Mouse (Mus musculus) heart, postnatal 0 days (tissue): ENCODE results near the gene Dusp28. TPM values are rescaled to one million over a fixed set of nuclear protein-coding genes. Genes with fewer than 3 reads are reported as not detected.

ENCODE experiments used
- ATAC-seq: fragments of 200-750 bp; cut with Nextera tagmentation; 2 replicates; pipeline ENCODE4 v1.8.0; 2017; ENCODE audit warnings: low read depth, moderate number of reproducible peaks, moderate library complexity; ENCODE audit not compliant: insufficient read depth
- DNase-seq: peaks from one replicate; pipeline ENCODE4 v3.0.0-alpha.2; 2016; ENCODE audit warnings: low spot score
- H3K27ac ChIP-seq: fragments of 300-500 bp; sonication (generic); 2 replicates; pipeline ENCODE4 v1.5.1; 2014; ENCODE audit warnings: low read depth, mild to moderate bottlenecking
- H3K27me3 ChIP-seq: fragments of 300-500 bp; sonication (generic); 2 replicates; pipeline ENCODE4 v1.6.1; 2014; ENCODE audit warnings: low read length, mixed read lengths; ENCODE audit not compliant: control insufficient read depth, insufficient read depth
- H3K36me3 ChIP-seq: fragments of 300-500 bp; sonication (generic); replicated peaks from 2 replicates; pipeline ENCODE4 v1.6.1; 2014; ENCODE audit warnings: low read length, mixed read lengths; ENCODE audit not compliant: control insufficient read depth, insufficient read depth
- H3K4me1 ChIP-seq: fragments of 300-500 bp; sonication (generic); 2 replicates; pipeline ENCODE4 v1.6.1; 2014; ENCODE audit warnings: antibody characterized with exemption; ENCODE audit not compliant: control insufficient read depth, insufficient read depth
- H3K4me2 ChIP-seq: fragments of 300-500 bp; sonication (generic); 2 replicates; pipeline ENCODE4 v1.6.1; 2014; ENCODE audit warnings: low read depth, mild to moderate bottlenecking, low read length, moderate library complexity
- H3K4me3 ChIP-seq: fragments of 300-500 bp; sonication (generic); 2 replicates; pipeline ENCODE4 v1.5.1; 2014; ENCODE audit warnings: low read depth, low read length
- H3K9ac ChIP-seq: fragments of 300-500 bp; sonication (generic); replicated peaks from 2 replicates; pipeline ENCODE4 v1.6.1; 2014; ENCODE audit warnings: low read depth, low read length, mixed read lengths
- H3K9me3 ChIP-seq: fragments of 300-500 bp; sonication (generic); replicated peaks from 2 replicates; pipeline ENCODE4 v1.6.1; 2016; ENCODE audit warnings: low read length; ENCODE audit not compliant: control insufficient read depth
- CTCF ChIP-seq: IDR thresholded peaks from 2 replicates; pipeline ENCODE4 v1.5.1; 2016; ENCODE audit warnings: antibody characterized with exemption, control low read depth, low read depth
- EP300 ChIP-seq: IDR thresholded peaks from 2 replicates; pipeline ENCODE4 v1.6.1; 2016; ENCODE audit warnings: antibody characterized with exemption, low read depth
- WGBS: fragments of 180-500 bp; shearing (Covaris S2); extraction: QIAGEN DNeasy Blood & Tissue Kit; methylation state at CpG from one replicate; pipeline ENCODE4 v1.1.7; 2014; 5-methylcytosine and 5-hydroxymethylcytosine counted together
- polyA plus RNA-seq: library from polyadenylated mRNA; unstranded; fragments of >200 nt; fragmentation: Nextera tagmentation; extraction: Ambion mirVana; gene quantifications from 2 replicates; pipeline ENCODE4 v1.2.1, GENCODE M21; 2015
- total RNA-seq: library from RNA; depleted of rRNA; stranded (reverse); fragments of >200 nt; gene quantifications from 2 replicates; pipeline ENCODE4 v1.2.3, GENCODE M21; 2014; ENCODE audit warnings: low replicate concordance

Gene Dusp28
- total and polyA plus RNA-seq, 2 experiments from 2014 or later = 21.4 to 23.5 TPM

DNA sequence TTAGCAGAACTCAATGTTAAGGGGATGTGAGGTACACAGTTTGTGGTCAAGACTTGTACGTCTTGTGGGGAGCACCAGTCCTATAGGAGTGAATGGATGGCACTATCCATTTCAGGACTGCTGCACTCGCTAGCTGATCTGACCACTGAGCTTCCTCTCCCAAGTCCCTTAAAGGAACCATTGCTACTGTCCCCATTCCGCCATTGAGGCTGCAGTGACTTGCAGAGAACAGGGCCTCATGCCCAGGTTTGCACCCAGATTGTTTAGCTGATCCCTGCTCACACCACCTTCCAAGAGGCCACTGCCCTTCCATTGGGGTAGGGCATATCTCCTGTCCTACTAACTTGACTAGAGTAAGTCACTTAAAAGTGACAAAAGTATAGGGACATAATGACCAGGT is 1.9 kb downstream of the Dusp28 start:
- H3K27me3 ChIP-seq = no peaks in the 10 kb centered on the region
- peaks cover 26% of the 10 kb centered on the region for H3K4me1 ChIP-seq
- H3K9me3 ChIP-seq = no peaks in the 10 kb centered on the region
- TF ChIP-seq CTCF (no peak), EP300 (no peak)
- H3K9ac ChIP-seq = no peak overlapping the region
- H3K36me3 ChIP-seq = peaks cover 4% of the 10 kb centered on the region; the same call in 1 of the 2 replicates
- H3K4me3 ChIP-seq = no peak overlapping the region
- no peak for DNase-seq
- ATAC-seq = no peak
- no peak overlapping the region for H3K4me2 ChIP-seq
- WGBS = 91% methylated on average over 3 of the region's 3 CpGs
- no peak overlapping the region for H3K27ac ChIP-seq

DNA sequence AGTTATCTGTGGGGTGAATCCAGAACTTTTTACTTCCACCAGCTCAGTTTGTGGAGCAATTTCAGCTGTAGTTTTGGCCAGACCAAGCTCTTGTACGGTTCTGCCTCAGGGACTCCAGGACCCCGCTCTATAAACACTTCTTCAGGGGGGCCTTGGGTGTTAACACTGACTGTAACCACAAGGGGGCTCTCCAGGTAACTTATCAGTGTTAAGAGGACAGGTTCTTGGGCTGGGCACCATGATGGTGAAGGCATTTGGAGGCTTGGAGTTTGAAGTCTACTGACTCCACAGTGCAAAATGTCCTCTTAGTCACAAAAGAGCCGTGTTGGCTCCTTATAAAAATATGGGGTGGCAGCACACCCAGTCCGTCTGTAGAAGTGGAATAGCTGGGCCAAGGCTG is 2.3 kb downstream of the Dusp28 start:
- Histone ChIP-seq H3K27ac (no peak overlapping the region), H3K4me3 (no peak overlapping the region), H3K36me3 (peaks cover 4% of the 10 kb centered on the region; the same call in 1 of the 2 replicates), H3K27me3 (no peaks in the 10 kb centered on the region), H3K4me1 (peaks cover 26% of the 10 kb centered on the region), H3K9ac (no peak overlapping the region), H3K4me2 (no peak overlapping the region), H3K9me3 (no peaks in the 10 kb centered on the region)
- ATAC-seq (no peak), DNase-seq (no peak)
- WGBS = 70% methylated on average over 4 of the region's 4 CpGs
- TF ChIP-seq EP300 = no peak
- TF ChIP-seq CTCF = peak; percentile 25; the same call in 1 of the 2 replicates

DNA sequence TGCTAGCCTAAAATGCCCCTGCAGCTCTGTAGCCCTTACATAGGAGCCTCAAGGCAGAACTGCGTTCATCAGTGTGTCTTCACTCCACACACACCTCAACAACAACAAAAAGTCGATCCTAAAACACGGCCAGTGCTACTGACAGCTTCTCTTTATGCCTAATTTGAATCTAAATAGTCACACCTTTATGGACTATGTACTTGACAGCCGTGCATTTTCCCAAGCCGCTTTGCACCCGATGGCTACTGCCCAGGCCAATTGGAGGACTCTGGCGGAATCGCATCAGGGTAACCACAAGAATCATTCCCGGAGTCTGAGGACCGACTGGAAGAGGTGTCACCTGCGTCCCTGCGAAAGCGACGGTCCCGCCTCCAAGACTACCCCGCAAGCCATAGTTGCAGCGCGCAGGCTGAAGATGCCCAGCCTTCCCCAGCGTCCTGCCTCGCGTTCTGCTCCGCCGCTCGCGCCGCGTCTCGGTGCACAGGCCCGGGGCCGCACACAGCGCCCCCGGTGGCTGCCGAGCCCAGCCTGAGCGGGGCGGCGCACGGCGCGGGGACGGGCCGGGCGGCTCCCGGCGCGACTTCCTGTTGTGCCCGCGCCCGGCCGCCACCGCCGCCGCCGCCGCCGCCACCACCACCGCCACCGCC is 3.6 kb downstream of the Dusp28 start, which contains the start of gene Rnpepl1:
TSS of gene Rnpepl1 (plus strand) at position 545 of the 647 bp plus-strand sequence.
- H3K4me1 ChIP-seq = peaks cover 26% of the 10 kb centered on the region

DNA sequence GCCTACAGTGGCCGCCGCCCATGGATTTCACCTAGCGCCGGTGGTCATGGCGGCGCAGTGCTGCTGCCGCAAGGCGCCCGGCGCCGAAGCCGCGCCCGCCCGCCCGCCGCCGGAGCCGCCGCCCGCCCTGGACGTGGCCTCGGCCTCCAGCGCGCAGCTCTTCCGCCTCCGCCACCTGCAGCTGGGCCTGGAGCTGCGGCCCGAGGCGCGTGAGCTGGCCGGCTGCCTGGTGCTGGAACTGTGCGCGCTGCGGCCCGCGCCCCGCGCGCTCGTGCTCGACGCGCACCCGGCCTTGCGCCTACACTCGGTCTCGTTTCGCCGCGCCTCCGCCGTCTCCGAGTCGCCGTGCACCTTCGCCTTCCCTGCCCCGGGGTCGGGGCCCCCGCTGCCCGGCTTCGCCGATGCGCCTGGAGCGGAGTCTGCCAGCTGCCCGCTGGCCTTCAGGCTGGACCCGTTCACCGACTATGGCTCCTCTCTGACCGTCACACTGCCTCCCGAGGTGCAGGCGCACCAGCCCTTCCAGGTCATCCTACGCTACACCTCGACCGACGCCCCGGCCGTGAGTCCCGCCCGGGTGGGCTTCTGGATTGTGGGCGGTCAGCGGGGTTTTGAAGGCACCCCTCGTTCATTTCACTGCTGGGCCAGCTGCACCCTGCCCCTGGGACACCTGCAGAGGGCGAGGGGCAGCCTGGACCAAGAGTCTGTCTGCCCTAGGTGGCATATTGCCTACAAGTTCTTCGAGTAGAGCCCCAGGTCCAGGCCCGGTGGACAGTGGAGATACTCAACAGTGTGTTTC is 4.3 kb downstream of the Dusp28 start:
- Histone ChIP-seq H3K4me2 (peak overlapping the region; percentile 97), H3K9me3 (no peaks in the 10 kb centered on the region), H3K4me3 (peak overlapping the region; percentile 69), H3K9ac (peak overlapping the region; percentile 91), H3K27ac (peak overlapping the region; percentile 95), H3K27me3 (no peaks in the 10 kb centered on the region), H3K4me1 (peaks cover 26% of the 10 kb centered on the region), H3K36me3 (peaks cover 18% of the 10 kb centered on the region)
- DNase-seq (peak; percentile 43), ATAC-seq (peak; percentile 38)
- TF ChIP-seq EP300 (no peak), CTCF (no peak)
- whole genome bisulfite sequencing = under 1% methylated on average over 52 of the region's 85 CpGs

More for the DNA sequence above, 3.6 kb downstream of the Dusp28 start, which contains the start of gene Rnpepl1:
- no peaks in the 10 kb centered on the region for H3K9me3 ChIP-seq
- ATAC-seq = peak; percentile 62
- peaks cover 10% of the 10 kb centered on the region for H3K36me3 ChIP-seq
- TF ChIP-seq EP300 (no peak), CTCF (peak; percentile 47)
- H3K4me3 ChIP-seq = peak within 1 kb of the TSS; percentile 69
- DNase-seq = peak; percentile 59
- H3K27me3 ChIP-seq = no peaks in the 10 kb centered on the region
- H3K9ac ChIP-seq = peak within 1 kb of the TSS; percentile 91
- peak within 1 kb of the TSS; percentile 97 for H3K4me2 ChIP-seq
- peak within 1 kb of the TSS; percentile 95 for H3K27ac ChIP-seq
- WGBS = under 1% methylated on average over 33 of the region's 57 CpGs

DNA sequence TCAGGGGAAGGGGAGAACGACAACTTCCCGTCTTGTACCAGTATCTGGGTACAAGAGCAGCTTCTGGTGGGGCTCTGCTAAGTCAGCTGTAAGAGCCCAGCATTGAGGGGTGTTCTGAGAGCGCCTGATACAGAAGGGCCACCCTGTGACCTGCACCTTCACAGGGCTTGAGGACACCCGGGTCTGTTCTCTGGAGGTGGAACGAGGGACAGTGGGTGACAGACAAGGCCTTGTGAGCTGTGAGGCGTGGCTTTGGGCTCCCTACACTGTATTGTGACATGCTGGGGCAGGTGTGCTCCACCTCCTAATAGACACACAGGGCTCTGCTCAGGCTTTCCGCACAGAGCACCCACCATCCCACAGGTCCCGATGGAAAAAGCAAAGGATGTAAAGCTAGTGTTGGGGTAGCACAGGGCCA is 4.9 kb downstream of the Dusp28 start:
- ATAC-seq = no peak

More for the DNA sequence above, 4.9 kb downstream of the Dusp28 start:
- Histone ChIP-seq H3K36me3 (peaks cover 24% of the 10 kb centered on the region), H3K27me3 (no peaks in the 10 kb centered on the region), H3K9me3 (no peaks in the 10 kb centered on the region), H3K4me2 (peak overlapping the region; percentile 97), H3K4me3 (peak overlapping the region; percentile 69), H3K27ac (peak overlapping the region; percentile 95), H3K4me1 (peaks cover 26% of the 10 kb centered on the region), H3K9ac (peak overlapping the region; percentile 91)
- TF ChIP-seq EP300 (no peak), CTCF (no peak)
- DNase-seq = no peak
- WGBS = 40% methylated on average over 8 of the region's 8 CpGs
